Mouse (Mus musculus) layer of hippocampus, adult 8-10 months (tissue): ENCODE results near the gene Lrrc28. TPM values are rescaled to one million over a fixed set of nuclear protein-coding genes. Genes with fewer than 3 reads are reported as not detected.

ENCODE experiments used
- DNase-seq, 2 experiments: peaks; one replicate each; pipeline ENCODE4 v3.0.0; 2022; ENCODE audit warnings: low spot score in 2 of 2
- total RNA-seq, 4 experiments: library from RNA; stranded (reverse); gene quantifications; 2 replicates each; pipeline ENCODE4 v1.2.4; 2022

Gene Lrrc28
- total RNA-seq, 4 experiments from 2014 or later: 26.5 to 45.6 (median 42.1) TPM

GRCm38 (mm10) chr7:67493795-67494687, 151.0 kb downstream of the Lrrc28 start:
- no peak for DNase-seq

DNA sequence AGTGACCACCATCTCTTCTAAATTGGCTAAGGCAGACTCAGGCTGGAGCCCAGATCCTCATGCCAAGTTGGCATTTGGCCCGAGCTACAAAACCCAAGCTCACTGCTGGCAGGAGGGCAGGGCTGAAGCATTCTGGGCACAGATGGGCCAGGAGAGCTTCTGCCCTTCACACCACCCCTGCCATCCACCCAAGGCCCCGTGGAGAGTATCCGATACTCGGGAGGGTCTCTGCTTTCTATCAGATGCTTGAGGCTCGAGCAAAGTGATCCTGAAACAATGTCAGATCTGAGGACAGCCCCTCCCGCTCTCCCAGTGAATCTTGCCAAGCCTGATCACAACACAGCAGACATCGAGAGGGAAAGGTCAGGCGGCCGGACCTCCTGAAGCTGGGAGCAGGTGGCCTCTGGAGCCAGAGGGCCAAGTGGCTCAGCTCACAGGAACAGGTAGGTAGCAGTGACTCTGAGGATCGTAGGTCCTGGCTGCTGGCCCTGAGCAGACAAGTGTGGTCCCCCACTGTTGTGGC, 157.1 kb downstream of the Lrrc28 start:
- peak; percentile 45 to 57 for DNase-seq

- DNase-seq: no peak
Observed at GRCm38 (mm10) chr7:67486925-67487760, 157.9 kb downstream of the Lrrc28 start.

DNA sequence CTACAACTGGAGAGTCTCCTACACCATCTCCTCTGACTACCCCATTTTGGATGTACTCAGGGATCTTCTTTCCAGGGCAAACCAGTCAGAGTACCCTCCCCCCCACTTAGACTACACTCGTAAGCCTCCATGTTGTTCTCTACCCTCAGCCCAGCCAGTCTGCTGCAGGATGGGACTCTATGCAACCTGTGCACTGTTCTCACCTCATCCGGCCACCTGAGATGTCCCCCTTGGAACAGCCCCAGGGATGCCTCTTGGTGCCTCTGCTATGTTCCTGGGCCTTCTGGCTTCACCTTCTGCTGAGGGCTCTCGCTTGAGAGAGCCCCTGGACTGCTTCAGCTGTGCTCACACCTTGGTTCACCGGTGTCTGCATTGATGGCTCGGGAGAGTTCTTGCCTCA, 158.7 kb downstream of the Lrrc28 start:
- no peak for DNase-seq

GRCm38 (mm10) chr7:67483698-67484097, 161.4 kb downstream of the Lrrc28 start:
- DNase-seq: no peak

- no peak for DNase-seq
Observed at GRCm38 (mm10) chr7:67479576-67480413, 165.3 kb downstream of the Lrrc28 start.

DNA sequence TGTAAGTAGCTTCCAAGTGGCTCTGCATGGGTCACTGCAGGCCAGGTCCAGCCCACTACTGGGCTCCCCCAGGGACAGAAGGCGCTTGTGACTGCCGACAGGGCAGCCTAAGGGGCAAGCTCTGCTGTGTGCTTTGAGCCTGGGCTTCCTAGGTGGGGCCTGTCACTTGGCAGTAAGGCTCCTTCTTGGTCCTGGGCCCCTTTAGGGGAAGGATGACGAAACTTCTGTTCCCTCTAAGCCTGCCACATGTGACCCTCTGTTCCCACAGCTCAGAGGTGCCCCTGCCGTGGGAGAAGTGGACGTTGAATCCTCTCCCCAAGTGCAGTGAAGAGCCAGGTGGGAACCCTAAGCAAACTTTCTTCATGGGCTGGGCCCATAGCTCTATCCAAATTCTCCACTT, 165.9 kb downstream of the Lrrc28 start:
- no peak for DNase-seq

DNA sequence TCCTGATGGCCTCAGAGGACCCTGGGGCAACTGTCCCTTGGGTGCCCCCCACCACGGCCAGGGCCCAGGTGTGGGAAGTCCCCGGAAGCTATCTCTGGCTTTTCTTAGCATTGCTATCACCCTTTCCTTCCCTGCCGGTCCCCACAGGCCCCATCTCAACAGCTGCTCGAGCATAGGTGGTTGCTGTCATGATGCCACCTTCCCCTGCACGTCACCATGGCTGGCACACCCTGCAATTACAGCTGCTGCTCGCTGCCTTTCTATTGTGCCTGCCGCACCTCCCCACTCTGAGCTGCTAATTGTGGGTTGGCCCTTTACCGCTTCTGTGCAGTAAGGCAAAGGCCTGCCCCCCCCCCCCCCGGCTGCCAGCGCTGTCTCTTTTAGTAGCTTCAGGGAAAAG, 167.1 kb downstream of the Lrrc28 start:
- no peak for DNase-seq

DNA sequence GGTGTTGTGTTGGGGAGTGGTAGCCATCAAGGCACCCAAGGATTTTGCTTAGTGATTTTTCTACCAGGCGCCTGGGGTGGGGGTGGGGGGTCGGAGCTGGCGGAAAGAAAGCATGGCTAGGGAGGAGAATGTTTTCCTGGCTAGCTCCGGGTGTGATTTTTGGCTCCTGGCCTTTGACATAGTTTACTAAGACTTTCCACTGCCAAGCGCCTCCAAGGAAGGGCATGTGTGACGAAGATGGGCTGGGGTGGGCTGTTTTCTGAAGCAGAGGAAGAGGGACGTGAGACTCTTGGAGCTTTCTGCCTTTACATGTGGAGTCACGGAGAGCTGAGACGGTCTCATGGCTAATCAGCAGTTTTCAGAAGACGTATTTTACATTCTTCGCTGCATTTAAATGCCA, 173.8 kb downstream of the Lrrc28 start:
- DNase-seq: no peak

GRCm38 (mm10) chr7:67468802-67469408, 176.2 kb downstream of the Lrrc28 start:
- no peak for DNase-seq

DNA sequence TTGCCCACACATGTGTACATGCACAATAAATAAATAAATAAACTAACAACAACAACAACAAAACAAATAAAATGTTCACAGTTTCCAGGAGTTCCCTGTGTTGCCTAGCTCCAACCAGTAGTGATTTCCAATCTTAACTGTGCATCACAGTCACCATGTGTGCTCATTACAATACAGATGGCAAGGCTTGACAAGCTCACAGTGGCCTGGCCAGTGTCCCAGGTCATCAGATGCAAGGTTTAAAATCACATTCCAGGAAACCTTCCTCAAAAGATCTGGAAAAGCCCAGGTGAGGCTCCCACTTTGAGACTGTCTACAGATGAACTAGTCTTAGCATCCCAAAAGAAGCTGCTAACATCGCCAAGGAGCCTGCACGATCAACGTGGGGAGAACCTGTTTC, 176.9 kb downstream of the Lrrc28 start:
- DNase-seq: no peak

DNA sequence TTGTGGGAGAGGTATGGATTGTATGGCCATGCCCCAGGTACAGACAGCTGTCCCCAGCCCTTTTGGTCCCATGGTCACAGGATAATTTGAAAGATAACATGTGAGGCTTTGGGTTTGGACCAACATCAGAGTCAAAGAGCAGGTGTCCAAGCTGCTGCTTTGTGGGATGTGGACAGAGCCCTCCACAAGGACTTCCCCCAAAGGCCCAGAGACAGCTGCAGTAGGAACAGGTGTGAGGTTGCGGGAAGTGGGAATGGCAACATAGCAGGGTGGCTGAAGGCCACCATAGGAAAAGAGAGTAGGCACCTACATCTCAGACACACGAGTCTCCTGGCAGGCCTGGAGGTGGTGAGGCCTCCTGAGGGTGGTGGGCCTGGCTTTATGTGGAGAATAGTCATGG, 178.7 kb downstream of the Lrrc28 start:
- DNase-seq: no peak

- no peak for DNase-seq
Observed at GRCm38 (mm10) chr7:67464633-67465032, 180.4 kb downstream of the Lrrc28 start.

- DNase-seq: no peak
Observed at GRCm38 (mm10) chr7:67463565-67463964, 181.5 kb downstream of the Lrrc28 start.

Other genes with a start within 250 kb of the Lrrc28 start
- gene Ttc23, start 2.1 kb upstream of the Lrrc28 start, total RNA-seq: 1 to 10 TPM; 6.6 to 7.9 (median 7.3) TPM
- gene Synm, start 114.5 kb upstream of the Lrrc28 start, total RNA-seq: 10 to 100 TPM; 19.7 to 21.7 (median 20.6) TPM